Mouse (Mus musculus) ES-Bruce4 (cell line): ENCODE data around the gene Uba52.

ENCODE experiments used
- CTCF ChIP-seq: IDR thresholded peaks from one replicate; pipeline ENCODE4 v1.8.1; 2011; ENCODE audit warnings: low read depth, low read length
- EP300 ChIP-seq: IDR thresholded peaks from 2 replicates; pipeline ENCODE4 v1.6.1; 2011; ENCODE audit warnings: low read depth, low read length; ENCODE audit not compliant: insufficient read depth
- POLR2A ChIP-seq: IDR thresholded peaks from one replicate; pipeline ENCODE4 v1.8.1; 2011; ENCODE audit warnings: low read length; ENCODE audit not compliant: insufficient read depth

GRCm38 (mm10) chr8:70506328-70507026 is 4.1 kb downstream of the Uba52 start, which contains the start of gene Rex1bd:
- TF ChIP-seq CTCF (peak; percentile 66), POLR2A (peak; percentile 13), EP300 (no peak)
